Mouse (Mus musculus) lung, adult 2 months (tissue): ENCODE results near the gene 4930438A08Rik.

Experiments
- CTCF ChIP-seq: fragments of 200-500 bp; IDR thresholded peaks from 2 replicates; pipeline ENCODE4 v1.5.1; 2011; ENCODE audit warnings: mild to moderate bottlenecking, low read length, control low read depth; ENCODE audit not compliant: insufficient read depth
- POLR2A ChIP-seq: fragments of 200-500 bp; IDR thresholded peaks from 2 replicates; pipeline ENCODE4 v1.6.1; 2011; ENCODE audit warnings: low read depth, mild to moderate bottlenecking, control low read depth, low read length, borderline replicate concordance; ENCODE audit errors: extremely low read depth

GRCm38 (mm10) chr11:58281970-58282496 is 7.4 kb downstream of the 4930438A08Rik start:
- TF ChIP-seq CTCF (no peak), POLR2A (no peak)
